Mouse (Mus musculus): ENCODE measurements at regions not wholly inside any gene's neighbourhood (a gene's known extent, or its start where the extent isn't known, plus 50 kb on each side); places are given as distances from the start of the nearest gene placed in this dataset.

- no peak for DNase-seq
Observed at GRCm38 (mm10) chr4:39926021-39926591, 216.8 kb upstream of the Aco1 start.

- DNase-seq, result no peak
Observed at GRCm38 (mm10) chr4:39926594-39926993, 216.3 kb upstream of the Aco1 start.

GRCm38 (mm10) chr4:39928491-39928890 is 214.4 kb upstream of the Aco1 start:
- DNase-seq, result no peak

GRCm38 (mm10) chr4:39934025-39934708 is 208.7 kb upstream of the Aco1 start:
- no peak for DNase-seq

- DNase-seq, result no peak
Observed at GRCm38 (mm10) chr4:39958687-39959086, 184.2 kb upstream of the Aco1 start.

- no peak for DNase-seq
Observed at GRCm38 (mm10) chr4:39967938-39968337, 174.9 kb upstream of the Aco1 start.

GRCm38 (mm10) chr4:39991358-39991757 is 151.5 kb upstream of the Aco1 start:
- DNase-seq, result no peak

- peak; percentile 21 for DNase-seq
Observed at GRCm38 (mm10) chr4:39991851-39992250, 151.0 kb upstream of the Aco1 start.

GRCm38 (mm10) chr4:39998771-39999422 is 144.0 kb upstream of the Aco1 start:
- no peak for DNase-seq

GRCm38 (mm10) chr4:40014666-40015065 is 128.2 kb upstream of the Aco1 start:
- peak; percentile 73 for DNase-seq

- DNase-seq, result no peak
Observed at GRCm38 (mm10) chr4:40016856-40017255, 126.0 kb upstream of the Aco1 start.

GRCm38 (mm10) chr4:40018208-40018607 is 124.7 kb upstream of the Aco1 start:
- no peak for DNase-seq

GRCm38 (mm10) chr4:40031361-40031760 is 111.5 kb upstream of the Aco1 start:
- no peak for DNase-seq

- no peak for DNase-seq
Observed at GRCm38 (mm10) chr4:40047846-40048245, 95.0 kb upstream of the Aco1 start.

GRCm38 (mm10) chr4:40049086-40049485 is 93.8 kb upstream of the Aco1 start:
- no peak for DNase-seq

- no peak for DNase-seq
Observed at GRCm38 (mm10) chr4:40051848-40052247, 91.0 kb upstream of the Aco1 start.

- DNase-seq, result no peak
Observed at GRCm38 (mm10) chr4:40053391-40053790, 89.5 kb upstream of the Aco1 start.

- no peak for DNase-seq
Observed at GRCm38 (mm10) chr4:40063751-40064456, 79.0 kb upstream of the Aco1 start.

- DNase-seq, result no peak
Observed at GRCm38 (mm10) chr4:40064457-40064836, 78.4 kb upstream of the Aco1 start.

- no peak for DNase-seq
Observed at GRCm38 (mm10) chr4:40070959-40071634, 71.8 kb upstream of the Aco1 start.

GRCm38 (mm10) chr4:40081035-40081434 is 61.8 kb upstream of the Aco1 start:
- no peak for DNase-seq

- DNase-seq, result no peak
Observed at GRCm38 (mm10) chr4:40090295-40090694, 52.6 kb upstream of the Aco1 start.
